Mouse (Mus musculus) common myeloid progenitor, adult 5-6 weeks (primary cell): Measurements from ENCODE around the gene Fance. TPM values are rescaled to one million over a fixed set of nuclear protein-coding genes. Genes with fewer than 3 reads are reported as not detected.
"Not testable (repeated sequence)": the region's sequence is repeated elsewhere in the genome, so short reads cannot be mapped to it uniquely, and the experiment has no call there.

ENCODE experiments used
- ATAC-seq: replicated peaks from 2 replicates; pipeline ENCODE4 v1.8.0; 2016; ENCODE audit warnings: low read depth, mild to moderate bottlenecking, moderate TSS enrichment, inconsistent platforms; ENCODE audit not compliant: poor library complexity, severe bottlenecking
- total RNA-seq: library from RNA; stranded (forward); fragments of 200-1000, 187-1606 nt; gene quantifications from 2 replicates; pipeline ENCODE4 v1.2.3, GENCODE M21; 2017

Fance gene
- total RNA-seq, 1 experiment from 2014 or later = 36.0 TPM

DNA sequence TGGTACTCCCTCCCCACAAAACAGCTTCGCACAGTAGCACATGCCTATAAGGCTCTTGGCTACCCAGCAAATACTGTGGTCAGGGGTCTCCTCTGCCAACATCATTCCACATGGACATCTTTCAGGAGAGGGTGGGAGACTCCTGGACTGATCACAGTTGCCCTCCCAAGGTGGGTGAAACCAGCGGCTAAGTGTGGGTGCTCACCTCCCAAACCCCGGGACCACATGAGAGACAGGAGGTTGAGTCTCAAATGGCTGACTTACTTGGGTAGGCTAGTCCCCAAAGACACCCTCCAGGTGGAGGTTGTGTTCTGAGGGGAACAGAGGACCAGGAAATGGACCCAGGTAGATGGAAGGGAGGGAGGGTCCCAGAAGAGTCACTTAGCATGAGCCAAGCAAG lies 31.4 kb downstream of the Fance start:
- no peak for ATAC-seq

GRCm38 (mm10) chr17:28345271-28345721 lies 32.0 kb downstream of the Fance start:
- ATAC-seq = no peak

DNA sequence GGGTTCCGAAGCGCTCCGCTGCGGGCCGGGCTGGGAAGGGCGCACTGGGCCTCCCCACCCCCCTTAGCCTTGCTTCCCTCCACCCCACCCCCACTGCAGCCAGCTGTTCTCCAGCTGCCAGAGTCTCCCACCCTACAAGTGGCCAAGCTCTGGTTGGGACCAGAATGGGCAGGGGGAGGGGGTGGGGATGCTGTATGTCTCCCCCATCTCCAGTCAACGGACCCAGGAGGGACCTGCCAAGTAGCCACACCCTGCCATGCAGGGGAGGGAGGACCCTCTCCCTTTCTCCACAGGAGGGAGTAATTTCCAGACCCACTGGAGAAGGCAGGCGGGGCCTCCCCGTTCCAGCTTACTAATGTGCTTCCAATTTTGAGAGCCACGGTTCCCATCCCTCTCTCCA lies 32.6 kb downstream of the Fance start:
- no peak for ATAC-seq

DNA sequence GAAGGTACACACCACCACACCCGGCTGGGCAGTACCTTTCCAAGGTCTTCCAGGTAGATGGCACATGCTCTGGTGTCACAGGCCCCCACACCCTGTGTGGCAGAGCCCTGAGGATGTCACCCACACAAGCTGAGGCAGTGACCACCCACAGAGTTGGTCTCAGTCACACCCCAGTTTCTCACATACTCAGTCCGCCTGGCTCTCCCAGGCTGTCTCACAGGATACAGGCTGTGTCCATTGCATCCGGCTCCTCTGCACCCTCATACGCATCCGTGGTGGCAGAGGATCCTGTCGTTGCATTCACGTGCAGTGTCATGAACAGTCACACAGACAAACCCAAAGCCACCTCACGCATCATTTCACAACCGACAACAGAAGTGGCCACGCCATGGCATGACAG lies 34.0 kb downstream of the Fance start:
- no peak for ATAC-seq

- no peak for ATAC-seq
Observed at GRCm38 (mm10) chr17:28348211-28348610, 34.9 kb downstream of the Fance start.

- no peak for ATAC-seq
Observed at GRCm38 (mm10) chr17:28349264-28349880, 36.1 kb downstream of the Fance start.

- ATAC-seq = no peak
Observed at GRCm38 (mm10) chr17:28349901-28350465, 36.7 kb downstream of the Fance start.

GRCm38 (mm10) chr17:28350466-28351352 lies 37.4 kb downstream of the Fance start, which contains the start of gene Tead3:
Gene Tead3, minus strand, starts transcription at chr17:28350817.
- peak; percentile 55 for ATAC-seq

DNA sequence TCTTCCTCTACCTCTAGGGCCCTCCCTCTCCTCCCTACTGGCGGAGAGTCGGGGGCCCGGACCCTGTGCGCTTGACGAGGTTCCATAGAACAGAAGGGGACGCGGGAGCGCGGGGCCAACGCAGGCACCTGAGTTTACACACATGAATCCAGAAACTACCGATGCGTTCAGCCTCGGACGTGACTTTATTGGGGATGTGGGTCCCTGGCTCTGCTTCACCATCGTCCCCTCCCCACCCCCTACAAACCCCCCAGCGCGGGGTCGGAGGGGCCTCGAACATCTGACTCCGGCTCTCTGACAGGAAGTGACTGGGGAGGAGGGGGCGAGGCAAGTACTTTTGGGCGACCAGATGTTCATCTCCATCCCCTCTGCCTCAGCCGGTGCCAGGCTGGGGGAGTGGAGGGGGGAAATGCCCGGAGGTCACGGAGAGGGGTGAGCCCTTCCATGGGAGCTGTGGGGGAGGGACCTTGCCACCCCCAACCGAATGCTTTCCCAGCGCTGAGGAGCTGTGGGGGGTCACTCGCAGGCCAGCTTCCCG lies 38.1 kb downstream of the Fance start:
- no peak for ATAC-seq

GRCm38 (mm10) chr17:28352018-28352417 lies 38.7 kb downstream of the Fance start:
- no peak for ATAC-seq

GRCm38 (mm10) chr17:28355871-28356270 lies 42.6 kb downstream of the Fance start:
- no peak for ATAC-seq

GRCm38 (mm10) chr17:28358576-28359261 lies 45.4 kb downstream of the Fance start:
- not testable (repeated sequence) for ATAC-seq

GRCm38 (mm10) chr17:28360531-28361277 lies 47.4 kb downstream of the Fance start:
- ATAC-seq = no peak

- no peak for ATAC-seq
Observed at GRCm38 (mm10) chr17:28361921-28362652, 48.8 kb downstream of the Fance start.

GRCm38 (mm10) chr17:28362653-28363292 lies 49.5 kb downstream of the Fance start:
- peak; percentile 32 for ATAC-seq

- ATAC-seq = no peak
Observed at GRCm38 (mm10) chr17:28363507-28363906, 50.2 kb downstream of the Fance start.

DNA sequence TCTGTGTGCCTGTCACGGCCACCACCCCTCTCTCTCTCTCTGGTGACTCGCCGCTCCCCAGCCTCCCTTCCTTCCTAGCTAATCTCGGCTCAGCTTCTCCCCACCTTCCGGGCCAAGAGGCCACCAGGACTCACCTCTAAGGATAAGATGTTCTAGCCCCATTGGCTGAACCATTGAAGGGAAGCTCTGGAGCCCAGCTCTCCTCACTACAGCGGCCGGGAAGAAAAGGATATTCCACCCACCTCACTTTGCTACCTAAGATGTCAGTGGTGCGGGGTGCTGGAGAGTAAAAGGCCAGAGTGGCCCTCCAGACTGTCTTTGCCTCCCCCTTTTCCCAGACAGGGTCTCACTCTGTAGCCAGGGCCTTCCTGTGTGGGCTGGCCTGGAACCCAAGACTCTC lies 51.8 kb downstream of the Fance start, which contains the start of gene Tulp1:
TSS of gene Tulp1 (minus strand) at position 101 of the 400 bp plus-strand sequence.
- no peak for ATAC-seq

GRCm38 (mm10) chr17:28368449-28368848 lies 55.1 kb downstream of the Fance start:
- peak; percentile 78 for ATAC-seq
